Mouse (Mus musculus): ENCODE measurements around the gene Hdac2. TPM values are rescaled to one million over a fixed set of nuclear protein-coding genes. Genes with fewer than 3 reads are reported as not detected.

Gene Hdac2
- polyA plus RNA-seq, 1 experiment from 2014 or later, result 264 TPM

- Histone ChIP-seq H3K27me3 (replicated peaks; ENCODE audit: control insufficient read depth, insufficient read depth, low read length) (no peaks in the 10 kb centered on the region), H3K9ac (ENCODE audit: low read depth, low read length) (peak overlapping the region; percentile 99), H3K27ac (replicated peaks; ENCODE audit: low read depth, low read length) (peak overlapping the region; percentile 99), H3K4me2 (ENCODE audit: low read depth, low read length) (peak overlapping the region; percentile 74), H3K4me1 (ENCODE audit: control insufficient read depth, insufficient read depth, low read length) (peaks cover 22% of the 10 kb centered on the region), H3K36me3 (ENCODE audit: control insufficient read depth, insufficient read depth, low read length) (no peaks in the 10 kb centered on the region), H3K4me3 (ENCODE audit: low read depth, low read length) (peak overlapping the region; percentile 97), H3K9me3 (ENCODE audit: control insufficient read depth, low read length) (no peaks in the 10 kb centered on the region)
- DNase-seq (ENCODE audit: low spot score), result peak; percentile 82
- ATAC-seq (ENCODE audit: low read depth), result peak; percentile 74
- WGBS, result under 1% methylated on average over 21 of the region's 63 CpGs
Measured at GRCm38 (mm10) chr10:36974676-36975520, 554 bp downstream of the Hdac2 start.

GRCm38 (mm10) chr10:36981866-36982265, 7.5 kb downstream of the Hdac2 start:
- H3K4me2 ChIP-seq (ENCODE audit: low read depth, low read length), result no peak overlapping the region
- H3K4me3 ChIP-seq (ENCODE audit: low read depth, low read length), result no peak overlapping the region
- H3K9ac ChIP-seq (ENCODE audit: low read depth, low read length), result no peak overlapping the region
- peaks cover 3% of the 10 kb centered on the region; the same call in 1 of the 2 replicates for H3K4me1 ChIP-seq (ENCODE audit: control insufficient read depth, insufficient read depth, low read length)
- ATAC-seq (ENCODE audit: low read depth) (no peak), DNase-seq (ENCODE audit: low spot score) (no peak)
- 90% methylated on average over 4 of the region's 4 CpGs for WGBS
- H3K36me3 ChIP-seq (ENCODE audit: control insufficient read depth, insufficient read depth, low read length), result peaks cover 16% of the 10 kb centered on the region
- H3K9me3 ChIP-seq (ENCODE audit: control insufficient read depth, low read length), result no peaks in the 10 kb centered on the region
- H3K27ac ChIP-seq (replicated peaks; ENCODE audit: low read depth, low read length), result no peak overlapping the region
- H3K27me3 ChIP-seq (replicated peaks; ENCODE audit: control insufficient read depth, insufficient read depth, low read length), result no peaks in the 10 kb centered on the region

- H3K27ac ChIP-seq (replicated peaks; ENCODE audit: low read depth, low read length), result no peak overlapping the region
- H3K4me2 ChIP-seq (ENCODE audit: low read depth, low read length), result no peak overlapping the region
- H3K9ac ChIP-seq (ENCODE audit: low read depth, low read length), result no peak overlapping the region
- H3K27me3 ChIP-seq (replicated peaks; ENCODE audit: control insufficient read depth, insufficient read depth, low read length), result no peaks in the 10 kb centered on the region
- H3K9me3 ChIP-seq (ENCODE audit: control insufficient read depth, low read length), result no peaks in the 10 kb centered on the region
- H3K4me3 ChIP-seq (ENCODE audit: low read depth, low read length), result no peak overlapping the region
- 99% methylated on average over 2 of the region's 2 CpGs for WGBS
- no peak for DNase-seq (ENCODE audit: low spot score)
- H3K4me1 ChIP-seq (ENCODE audit: control insufficient read depth, insufficient read depth, low read length), result no peaks in the 10 kb centered on the region
- peaks cover 90% of the 10 kb centered on the region for H3K36me3 ChIP-seq (ENCODE audit: control insufficient read depth, insufficient read depth, low read length)
- no peak for ATAC-seq (ENCODE audit: low read depth)
Measured at GRCm38 (mm10) chr10:36992149-36992548, 17.8 kb downstream of the Hdac2 start.

GRCm38 (mm10) chr10:37000839-37001238, 26.5 kb downstream of the Hdac2 start:
- no peak for DNase-seq (ENCODE audit: low spot score)
- Histone ChIP-seq H3K27me3 (replicated peaks; ENCODE audit: control insufficient read depth, insufficient read depth, low read length) (no peaks in the 10 kb centered on the region), H3K36me3 (ENCODE audit: control insufficient read depth, insufficient read depth, low read length) (peaks cover 91% of the 10 kb centered on the region), H3K9ac (ENCODE audit: low read depth, low read length) (no peak overlapping the region), H3K4me2 (ENCODE audit: low read depth, low read length) (no peak overlapping the region), H3K4me3 (ENCODE audit: low read depth, low read length) (no peak overlapping the region), H3K4me1 (ENCODE audit: control insufficient read depth, insufficient read depth, low read length) (no peaks in the 10 kb centered on the region), H3K27ac (replicated peaks; ENCODE audit: low read depth, low read length) (no peak overlapping the region), H3K9me3 (ENCODE audit: control insufficient read depth, low read length) (peaks cover 13% of the 10 kb centered on the region; the same call in 1 of the 2 replicates)
- WGBS, result 100% methylated on average over 2 of the region's 2 CpGs
- no peak for ATAC-seq (ENCODE audit: low read depth)

- peak; percentile 93 for ATAC-seq (ENCODE audit: low read depth)
- DNase-seq (ENCODE audit: low spot score), result peak; percentile 88
- Histone ChIP-seq H3K36me3 (ENCODE audit: control insufficient read depth, insufficient read depth, low read length) (no peaks in the 10 kb centered on the region), H3K9ac (ENCODE audit: low read depth, low read length) (no peak overlapping the region), H3K27ac (replicated peaks; ENCODE audit: low read depth, low read length) (peak overlapping the region; percentile 39; the same call in 1 of the 2 replicates), H3K9me3 (ENCODE audit: control insufficient read depth, low read length) (no peaks in the 10 kb centered on the region), H3K27me3 (replicated peaks; ENCODE audit: control insufficient read depth, insufficient read depth, low read length) (no peaks in the 10 kb centered on the region), H3K4me2 (ENCODE audit: low read depth, low read length) (no peak overlapping the region), H3K4me1 (ENCODE audit: control insufficient read depth, insufficient read depth, low read length) (no peaks in the 10 kb centered on the region), H3K4me3 (ENCODE audit: low read depth, low read length) (no peak overlapping the region)
- 42% methylated on average over 8 of the region's 8 CpGs for WGBS
Measured at GRCm38 (mm10) chr10:37014274-37015107, 40.1 kb downstream of the Hdac2 start.

GRCm38 (mm10) chr10:37015729-37016128, 41.4 kb downstream of the Hdac2 start:
- Histone ChIP-seq H3K9me3 (ENCODE audit: control insufficient read depth, low read length) (no peaks in the 10 kb centered on the region), H3K4me3 (ENCODE audit: low read depth, low read length) (no peak overlapping the region), H3K9ac (ENCODE audit: low read depth, low read length) (no peak overlapping the region), H3K27ac (replicated peaks; ENCODE audit: low read depth, low read length) (no peak overlapping the region), H3K4me1 (ENCODE audit: control insufficient read depth, insufficient read depth, low read length) (no peaks in the 10 kb centered on the region), H3K36me3 (ENCODE audit: control insufficient read depth, insufficient read depth, low read length) (no peaks in the 10 kb centered on the region), H3K4me2 (ENCODE audit: low read depth, low read length) (no peak overlapping the region), H3K27me3 (replicated peaks; ENCODE audit: control insufficient read depth, insufficient read depth, low read length) (no peaks in the 10 kb centered on the region)
- WGBS, result 62% methylated on average over 2 of the region's 2 CpGs
- DNase-seq (ENCODE audit: low spot score) (no peak), ATAC-seq (ENCODE audit: low read depth) (no peak)

- H3K4me2 ChIP-seq (ENCODE audit: low read depth, low read length), result no peak overlapping the region
- ATAC-seq (ENCODE audit: low read depth) (no peak), DNase-seq (ENCODE audit: low spot score) (no peak)
- no peak overlapping the region for H3K4me3 ChIP-seq (ENCODE audit: low read depth, low read length)
- no peak overlapping the region for H3K27ac ChIP-seq (replicated peaks; ENCODE audit: low read depth, low read length)
- H3K36me3 ChIP-seq (ENCODE audit: control insufficient read depth, insufficient read depth, low read length), result no peaks in the 10 kb centered on the region
- no peaks in the 10 kb centered on the region for H3K9me3 ChIP-seq (ENCODE audit: control insufficient read depth, low read length)
- 67% methylated on average over 2 of the region's 2 CpGs for WGBS
- no peak overlapping the region for H3K9ac ChIP-seq (ENCODE audit: low read depth, low read length)
- H3K4me1 ChIP-seq (ENCODE audit: control insufficient read depth, insufficient read depth, low read length), result no peaks in the 10 kb centered on the region
- no peaks in the 10 kb centered on the region for H3K27me3 ChIP-seq (replicated peaks; ENCODE audit: control insufficient read depth, insufficient read depth, low read length)
Measured at GRCm38 (mm10) chr10:37016200-37016599, 41.9 kb downstream of the Hdac2 start.

- ATAC-seq (ENCODE audit: low read depth) (no peak), DNase-seq (ENCODE audit: low spot score) (no peak)
- Histone ChIP-seq H3K27ac (replicated peaks; ENCODE audit: low read depth, low read length) (no peak overlapping the region), H3K4me2 (ENCODE audit: low read depth, low read length) (no peak overlapping the region), H3K36me3 (ENCODE audit: control insufficient read depth, insufficient read depth, low read length) (no peaks in the 10 kb centered on the region), H3K4me1 (ENCODE audit: control insufficient read depth, insufficient read depth, low read length) (no peaks in the 10 kb centered on the region), H3K9ac (ENCODE audit: low read depth, low read length) (no peak overlapping the region), H3K9me3 (ENCODE audit: control insufficient read depth, low read length) (no peaks in the 10 kb centered on the region), H3K4me3 (ENCODE audit: low read depth, low read length) (no peak overlapping the region), H3K27me3 (replicated peaks; ENCODE audit: control insufficient read depth, insufficient read depth, low read length) (no peaks in the 10 kb centered on the region)
- 53% methylated on average over 1 of the region's 1 CpGs for WGBS
Measured at GRCm38 (mm10) chr10:37024301-37024700, 50.0 kb downstream of the Hdac2 start.

All from embryonic facial prominence, embryonic 14.5 days (tissue).